Mouse (Mus musculus) embryonic facial prominence, embryonic 15.5 days (tissue): ENCODE data around the gene Ffar2. TPM values are rescaled to one million over a fixed set of nuclear protein-coding genes. Genes with fewer than 3 reads are reported as not detected.

Source experiments
- ATAC-seq: fragments of 200-750 bp; cut with Nextera tagmentation; 2 replicates; pipeline ENCODE4 v1.8.0; 2017; ENCODE audit warnings: low read depth, moderate TSS enrichment; ENCODE audit not compliant: insufficient number of reproducible peaks, low FRiP score, low TSS enrichment
- H3K27ac ChIP-seq: fragments of 300-500 bp; sonication (generic); replicated peaks from 2 replicates; pipeline ENCODE4 v1.5.1; 2015; ENCODE audit warnings: mild to moderate bottlenecking, inconsistent platforms
- H3K27me3 ChIP-seq: fragments of 300-500 bp; sonication (generic); 2 replicates; pipeline ENCODE4 v1.6.1; 2015; ENCODE audit warnings: inconsistent platforms
- H3K36me3 ChIP-seq: fragments of 300-500 bp; sonication (generic); 2 replicates; pipeline ENCODE4 v1.6.1; 2015; ENCODE audit warnings: mild to moderate bottlenecking, inconsistent platforms
- H3K4me1 ChIP-seq: fragments of 300-500 bp; sonication (generic); 2 replicates; pipeline ENCODE4 v1.6.1; 2015; ENCODE audit warnings: inconsistent platforms
- H3K4me2 ChIP-seq: fragments of 300-500 bp; sonication (generic); replicated peaks from 2 replicates; pipeline ENCODE4 v1.6.1; 2015; ENCODE audit warnings: mild to moderate bottlenecking, inconsistent platforms
- H3K4me3 ChIP-seq: fragments of 300-500 bp; sonication (generic); replicated peaks from 2 replicates; pipeline ENCODE4 v1.5.1; 2015; ENCODE audit warnings: mild to moderate bottlenecking, inconsistent platforms
- H3K9ac ChIP-seq: fragments of 300-500 bp; sonication (generic); 2 replicates; pipeline ENCODE4 v1.6.1; 2015; ENCODE audit warnings: inconsistent platforms
- H3K9me3 ChIP-seq: fragments of 300-500 bp; sonication (generic); replicated peaks from 2 replicates; pipeline ENCODE4 v1.6.1; 2016; ENCODE audit warnings: inconsistent platforms
- WGBS: fragments of 180-500 bp; shearing (Covaris S2); methylation state at CpG from one replicate; pipeline ENCODE4 v1.1.7; 2015; 5-methylcytosine and 5-hydroxymethylcytosine counted together
- polyA plus RNA-seq: library from polyadenylated mRNA; unstranded; fragments of >200 nt; fragmentation: Nextera tagmentation; extraction: Ambion mirVana; gene quantifications from 2 replicates; pipeline ENCODE4 v1.2.1, GENCODE M21; 2015

The Ffar2 gene
- polyA plus RNA-seq, 1 experiment from 2014 or later, result not detected

DNA sequence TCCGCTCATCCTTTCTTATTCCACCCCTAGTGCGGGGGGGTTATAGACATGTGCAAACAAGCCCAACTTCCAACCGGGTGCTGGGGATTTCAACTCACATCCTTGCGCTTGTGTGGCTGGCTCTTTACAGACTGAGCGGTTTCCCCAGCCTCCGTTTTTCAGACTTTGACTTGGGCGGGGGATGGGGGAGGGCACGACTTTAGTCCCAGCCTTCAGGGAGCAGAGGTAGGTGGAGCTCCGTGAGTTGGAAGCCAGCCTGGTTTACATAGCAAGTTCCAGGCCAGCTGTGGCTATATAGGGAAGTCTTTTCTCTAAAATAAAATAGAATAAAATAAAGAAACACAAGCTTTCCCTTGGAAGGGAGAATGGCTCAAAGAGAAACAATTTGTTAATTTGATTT is 31.7 kb downstream of the Ffar2 start:
- Histone ChIP-seq H3K4me3 (no peak overlapping the region), H3K27me3 (no peaks in the 10 kb centered on the region), H3K9me3 (no peaks in the 10 kb centered on the region), H3K36me3 (no peaks in the 10 kb centered on the region), H3K9ac (no peak overlapping the region), H3K27ac (no peak overlapping the region), H3K4me2 (no peak overlapping the region), H3K4me1 (no peaks in the 10 kb centered on the region)
- no peak for ATAC-seq
- 17% methylated on average over 9 of the region's 9 CpGs for WGBS

DNA sequence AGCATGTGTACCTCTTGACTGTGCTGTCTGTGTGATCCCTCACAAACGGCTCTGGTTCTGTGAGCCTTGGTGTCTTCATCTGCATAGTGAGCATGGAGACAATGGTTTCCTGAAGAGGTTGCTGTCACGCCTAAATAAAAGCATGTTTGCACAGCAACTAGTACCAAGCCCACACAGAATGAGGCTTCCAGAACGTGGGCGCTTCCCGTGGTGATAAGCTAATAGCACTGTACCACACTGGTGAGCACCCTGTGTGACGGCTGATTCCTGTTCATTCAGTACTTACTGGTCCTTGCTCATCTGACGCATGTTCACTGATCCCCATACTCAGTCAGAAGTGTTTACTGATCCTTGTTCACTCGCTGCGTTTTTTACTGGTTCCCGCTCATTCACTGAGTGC is 33.4 kb downstream of the Ffar2 start:
- Histone ChIP-seq H3K27ac (no peak overlapping the region), H3K4me2 (0 out of 2 replicates have a peak overlapping the region, but pooled peaks have one; percentile 3), H3K4me1 (peaks cover 5% of the 10 kb centered on the region; the same call in 1 of the 2 replicates), H3K9ac (no peak overlapping the region), H3K27me3 (no peaks in the 10 kb centered on the region), H3K4me3 (no peak overlapping the region), H3K36me3 (no peaks in the 10 kb centered on the region), H3K9me3 (no peaks in the 10 kb centered on the region)
- no peak for ATAC-seq
- WGBS, result 78% methylated on average over 10 of the region's 10 CpGs

DNA sequence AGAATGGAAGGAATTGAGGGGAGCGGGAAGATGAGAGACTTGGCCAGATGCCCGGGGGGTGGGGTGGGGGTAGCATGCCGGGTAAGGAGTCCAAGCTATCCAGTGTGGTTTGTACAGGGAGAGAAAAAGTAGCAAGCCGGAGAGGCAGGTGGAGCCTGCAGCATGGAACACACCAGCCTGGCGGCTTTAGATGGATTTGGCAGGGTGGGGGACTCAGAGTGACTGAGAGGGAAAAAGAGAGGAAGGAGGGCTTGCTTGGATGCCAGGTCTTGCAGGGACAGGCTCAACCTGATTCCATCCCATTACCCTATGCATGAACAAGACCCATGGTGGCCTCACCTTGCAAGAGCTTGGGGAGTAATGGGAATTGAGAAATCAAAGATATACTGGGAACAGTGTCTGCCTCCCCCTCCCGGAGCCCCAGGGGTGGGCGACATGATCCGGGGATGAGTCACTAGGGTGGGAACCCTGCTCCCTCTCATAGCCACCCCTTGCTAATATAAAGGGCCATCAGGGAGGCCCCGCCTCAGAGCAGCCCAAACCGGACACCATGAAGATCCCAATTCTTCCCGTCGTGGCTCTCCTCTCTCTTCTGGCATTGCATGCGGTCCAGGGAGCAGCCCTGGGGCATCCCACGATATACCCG is 36.1 kb downstream of the Ffar2 start, which contains the start of gene Krtdap:
Krtdap (plus strand) TSS at position 520 of the 646 bp plus-strand sequence.
- Histone ChIP-seq H3K36me3 (no peaks in the 10 kb centered on the region), H3K4me3 (peak within 1 kb of the TSS; percentile 29), H3K27me3 (no peaks in the 10 kb centered on the region), H3K9ac (no peak within 1 kb of the TSS), H3K4me2 (peak within 1 kb of the TSS; percentile 15; the same call in 1 of the 2 replicates), H3K27ac (peak within 1 kb of the TSS; percentile 65), H3K9me3 (no peaks in the 10 kb centered on the region), H3K4me1 (peaks cover 5% of the 10 kb centered on the region; the same call in 1 of the 2 replicates)
- WGBS, result 30% methylated on average over 15 of the region's 15 CpGs
- peak; percentile 31; the same call in 1 of the 2 replicates for ATAC-seq

DNA sequence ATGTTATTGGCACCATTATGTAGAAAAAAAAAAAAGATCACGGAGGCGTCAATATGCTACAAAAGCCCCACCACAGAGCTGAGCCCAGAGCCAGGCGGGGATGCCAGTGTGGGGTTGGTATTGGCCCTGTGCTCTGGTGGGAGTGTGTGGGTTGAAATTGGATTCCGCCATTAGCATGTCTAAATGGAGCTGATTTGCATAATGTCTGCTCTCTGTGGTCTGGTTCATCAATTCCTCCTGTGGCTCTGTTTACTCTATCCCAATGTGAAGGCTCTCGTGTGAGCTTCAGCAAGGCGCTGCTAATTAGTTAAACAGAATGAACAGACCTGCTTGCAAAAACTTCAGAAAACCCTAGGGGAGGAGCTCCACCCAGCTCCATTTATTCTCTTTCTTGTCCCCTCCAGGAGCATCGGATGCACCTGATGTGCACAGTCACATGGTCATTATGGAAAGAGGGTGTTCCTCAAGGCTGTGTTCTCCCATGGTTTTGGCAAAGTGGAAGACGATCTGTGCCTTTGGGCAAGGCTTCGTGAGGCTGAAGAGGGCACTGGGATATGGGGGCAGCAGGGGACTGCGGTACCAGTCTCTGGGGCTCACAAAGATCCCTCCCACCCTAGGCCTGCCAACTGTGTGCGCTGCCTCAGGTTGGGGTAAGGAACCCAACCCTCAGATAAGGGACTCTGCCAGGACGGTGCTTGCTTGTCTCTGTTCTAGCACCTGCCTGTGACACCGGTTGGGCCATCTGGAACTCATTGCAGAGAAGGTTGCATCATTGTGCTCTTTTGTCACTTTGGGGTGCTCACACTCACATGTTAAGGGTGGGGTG is 37.6 kb downstream of the Ffar2 start:
- ATAC-seq, result no peak
- WGBS, result 53% methylated on average over 13 of the region's 13 CpGs
- Histone ChIP-seq H3K4me2 (no peak overlapping the region), H3K9ac (no peak overlapping the region), H3K27ac (0 out of 2 replicates have a peak overlapping the region, but pooled peaks have one; percentile 23), H3K4me1 (peaks cover 5% of the 10 kb centered on the region; the same call in 1 of the 2 replicates), H3K4me3 (no peak overlapping the region), H3K36me3 (no peaks in the 10 kb centered on the region), H3K9me3 (no peaks in the 10 kb centered on the region), H3K27me3 (no peaks in the 10 kb centered on the region)

DNA sequence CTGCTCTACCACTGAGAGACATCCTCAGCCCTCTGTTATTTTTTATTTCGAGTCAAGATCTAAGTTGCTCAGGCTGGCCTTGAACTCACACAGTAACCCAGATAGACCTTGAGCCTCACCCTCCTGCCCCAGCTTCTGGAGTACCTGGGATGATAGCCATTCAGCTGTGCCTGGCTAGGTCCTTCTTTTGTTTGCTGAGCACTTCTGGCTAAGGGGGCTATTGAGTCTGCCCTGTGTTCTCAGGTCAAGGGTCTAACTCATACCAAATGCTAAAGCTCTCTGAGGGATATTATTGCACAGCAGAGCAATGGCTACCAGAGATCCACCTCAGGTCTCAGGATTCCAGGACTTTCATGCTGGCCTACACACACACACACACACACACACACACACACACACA is 38.4 kb downstream of the Ffar2 start:
- H3K36me3 ChIP-seq, result no peaks in the 10 kb centered on the region
- H3K9ac ChIP-seq, result no peak overlapping the region
- H3K27ac ChIP-seq, result no peak overlapping the region
- ATAC-seq, result no peak
- H3K9me3 ChIP-seq, result no peaks in the 10 kb centered on the region
- no peak overlapping the region for H3K4me3 ChIP-seq
- 64% methylated on average over 1 of the region's 1 CpGs for WGBS
- no peaks in the 10 kb centered on the region for H3K27me3 ChIP-seq
- H3K4me2 ChIP-seq, result no peak overlapping the region
- H3K4me1 ChIP-seq, result peaks cover 5% of the 10 kb centered on the region; the same call in 1 of the 2 replicates

DNA sequence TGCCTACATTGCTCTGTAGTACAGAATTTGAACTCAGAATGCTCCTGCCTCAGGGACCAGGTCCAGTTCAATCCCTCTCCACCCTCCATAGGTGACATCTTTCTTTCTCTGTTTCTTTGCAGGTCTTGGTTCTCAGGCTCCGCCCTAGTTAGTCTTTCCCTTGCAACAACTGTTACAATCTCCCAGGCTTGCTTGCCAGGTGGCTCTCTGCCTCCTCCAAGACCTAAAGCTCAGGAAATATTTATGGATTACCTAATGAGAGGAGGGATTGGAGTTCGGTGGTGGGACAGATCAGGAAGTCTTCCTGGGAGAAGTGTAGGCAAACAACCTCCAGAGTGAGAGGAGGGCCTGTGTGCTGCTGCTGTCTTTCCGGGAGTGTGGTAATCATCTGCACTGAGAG is 40.9 kb downstream of the Ffar2 start:
- H3K9ac ChIP-seq, result no peak overlapping the region
- H3K4me2 ChIP-seq, result no peak overlapping the region
- no peaks in the 10 kb centered on the region for H3K36me3 ChIP-seq
- WGBS, result 73% methylated on average over 3 of the region's 3 CpGs
- peaks cover 5% of the 10 kb centered on the region; the same call in 1 of the 2 replicates for H3K4me1 ChIP-seq
- no peaks in the 10 kb centered on the region for H3K9me3 ChIP-seq
- no peaks in the 10 kb centered on the region for H3K27me3 ChIP-seq
- ATAC-seq, result no peak
- H3K27ac ChIP-seq, result no peak overlapping the region
- H3K4me3 ChIP-seq, result no peak overlapping the region

DNA sequence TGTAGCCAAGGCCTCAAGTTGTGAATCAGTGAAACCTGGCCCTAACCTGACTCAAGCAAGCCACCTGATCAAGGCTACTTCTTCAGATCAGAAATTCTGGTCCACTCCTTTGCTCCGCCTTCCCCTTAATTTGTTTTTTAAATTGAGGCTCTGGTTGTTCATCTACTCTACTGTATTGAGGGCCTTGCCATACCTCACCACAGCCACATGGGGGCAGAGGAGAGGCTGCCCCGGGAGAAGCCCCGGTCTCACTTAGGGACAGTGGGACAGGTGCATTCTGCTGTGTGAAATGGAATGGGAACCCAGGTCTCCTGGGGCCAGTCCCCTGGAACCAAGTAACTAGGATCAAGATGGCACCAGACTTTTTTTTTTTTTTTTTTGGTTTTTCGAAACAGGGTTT is 41.8 kb downstream of the Ffar2 start:
- no peak for ATAC-seq
- H3K4me1 ChIP-seq, result peaks cover 5% of the 10 kb centered on the region; the same call in 1 of the 2 replicates
- 69% methylated on average over 4 of the region's 4 CpGs for WGBS

DNA sequence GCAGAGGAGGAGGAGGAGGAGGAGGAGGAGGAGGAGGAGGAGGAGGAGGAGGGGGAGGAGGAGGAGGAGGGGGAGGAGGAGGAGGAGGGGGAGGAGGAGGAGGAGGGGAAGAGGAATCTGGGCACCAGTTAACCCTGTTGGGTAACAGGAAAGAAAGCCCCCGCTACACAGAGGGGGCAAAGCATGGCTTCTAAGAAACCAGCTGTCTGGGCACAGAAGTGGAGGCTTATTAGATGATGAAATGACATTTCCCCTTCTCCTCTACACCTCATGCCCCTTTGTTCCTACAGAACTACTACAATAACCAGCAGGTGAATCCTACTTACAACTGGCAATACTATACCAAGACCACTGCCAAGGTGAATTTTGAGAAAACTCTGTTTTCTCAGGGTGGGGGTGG is 45.7 kb downstream of the Ffar2 start:
- Histone ChIP-seq H3K9me3 (no peaks in the 10 kb centered on the region), H3K36me3 (no peaks in the 10 kb centered on the region), H3K27me3 (no peaks in the 10 kb centered on the region), H3K27ac (no peak overlapping the region), H3K4me2 (no peak overlapping the region), H3K4me3 (no peak overlapping the region), H3K4me1 (no peaks in the 10 kb centered on the region), H3K9ac (no peak overlapping the region)
- no peak for ATAC-seq
- 59% methylated on average over 1 of the region's 1 CpGs for WGBS

More for the DNA sequence above, 41.8 kb downstream of the Ffar2 start:
- Histone ChIP-seq H3K27ac (no peak overlapping the region), H3K4me2 (no peak overlapping the region), H3K9ac (no peak overlapping the region), H3K9me3 (no peaks in the 10 kb centered on the region), H3K27me3 (no peaks in the 10 kb centered on the region), H3K4me3 (no peak overlapping the region), H3K36me3 (no peaks in the 10 kb centered on the region)

DNA sequence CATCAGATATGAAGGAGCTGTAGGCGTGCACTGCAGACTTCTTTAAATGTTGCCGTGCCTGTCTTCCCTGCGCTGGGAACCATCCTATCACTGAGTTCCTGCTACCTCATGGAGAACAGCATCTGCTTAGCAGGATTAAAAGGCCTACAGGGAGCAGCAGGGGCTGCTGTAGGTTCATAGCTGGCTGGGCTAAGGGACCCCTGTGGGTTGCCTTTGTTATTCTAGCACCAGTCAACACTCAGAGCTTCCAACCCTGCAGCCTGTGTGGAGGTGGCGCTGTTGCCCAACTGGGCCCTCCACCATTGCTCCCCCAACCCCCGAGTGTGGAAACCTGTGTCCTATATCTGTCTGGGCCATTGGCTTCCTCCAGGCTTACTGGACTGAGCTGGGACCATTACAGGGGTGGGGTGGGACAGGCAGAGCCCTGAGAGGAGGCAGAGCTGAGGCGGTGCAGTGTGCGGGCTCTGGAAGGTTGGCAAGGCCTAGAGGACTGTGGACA is 46.4 kb downstream of the Ffar2 start:
- no peaks in the 10 kb centered on the region for H3K4me1 ChIP-seq
- H3K9ac ChIP-seq, result no peak overlapping the region
- H3K27me3 ChIP-seq, result no peaks in the 10 kb centered on the region
- no peaks in the 10 kb centered on the region for H3K36me3 ChIP-seq
- ATAC-seq, result no peak
- H3K4me2 ChIP-seq, result 0 out of 2 replicates have a peak overlapping the region, but pooled peaks have one; percentile 12
- peak overlapping the region; percentile 22; the same call in 1 of the 2 replicates for H3K4me3 ChIP-seq
- 50% methylated on average over 7 of the region's 7 CpGs for WGBS
- H3K27ac ChIP-seq, result no peak overlapping the region
- H3K9me3 ChIP-seq, result no peaks in the 10 kb centered on the region

DNA sequence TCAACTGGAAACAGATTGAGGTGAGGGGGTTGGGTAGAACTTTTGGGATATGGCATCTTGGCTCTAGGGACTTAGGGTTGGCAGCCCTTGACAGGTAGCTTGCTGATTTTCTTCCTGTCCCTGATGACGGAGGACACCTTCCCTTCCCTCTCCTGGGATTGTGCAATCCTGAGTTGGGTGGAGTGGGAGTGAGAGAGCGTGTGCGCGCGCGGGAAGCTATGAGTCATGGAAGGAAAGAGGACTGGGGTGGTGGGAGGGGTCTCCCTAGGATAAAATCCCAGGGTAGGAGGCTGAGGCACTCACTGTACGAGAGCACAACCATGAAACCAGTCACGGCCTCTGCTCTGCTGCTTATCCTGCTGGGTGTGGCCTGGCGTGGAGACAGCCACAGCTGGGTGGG is 47.5 kb downstream of the Ffar2 start:
- Histone ChIP-seq H3K36me3 (no peaks in the 10 kb centered on the region), H3K4me3 (peak overlapping the region; percentile 22; the same call in 1 of the 2 replicates), H3K4me2 (no peak overlapping the region), H3K27ac (peak overlapping the region; percentile 65), H3K27me3 (no peaks in the 10 kb centered on the region), H3K9ac (no peak overlapping the region), H3K9me3 (no peaks in the 10 kb centered on the region), H3K4me1 (no peaks in the 10 kb centered on the region)
- 66% methylated on average over 9 of the region's 9 CpGs for WGBS
- ATAC-seq, result no peak

DNA sequence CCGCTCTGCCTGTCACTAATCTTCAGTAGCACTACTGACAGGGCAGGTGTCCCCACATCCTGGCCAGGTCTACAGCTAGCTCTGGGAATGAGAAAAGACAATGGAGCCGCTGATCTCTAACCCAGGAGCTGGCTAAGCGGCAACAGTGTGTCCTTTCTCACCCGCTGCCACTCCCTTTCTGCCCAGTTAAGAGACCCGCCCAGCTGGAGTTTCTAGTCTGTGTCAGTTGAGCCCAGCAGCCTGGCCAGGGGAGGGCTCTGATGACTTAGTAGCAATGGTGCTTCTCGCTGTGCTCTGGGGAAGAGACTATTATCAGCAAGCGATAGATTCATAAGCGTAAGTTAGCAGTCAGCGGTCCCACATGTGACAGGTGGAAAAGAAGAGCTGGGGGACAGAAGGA is 54.3 kb downstream of the Ffar2 start:
- Histone ChIP-seq H3K4me2 (no peak overlapping the region), H3K4me1 (no peaks in the 10 kb centered on the region), H3K9ac (no peak overlapping the region), H3K4me3 (no peak overlapping the region), H3K36me3 (no peaks in the 10 kb centered on the region), H3K27ac (no peak overlapping the region), H3K9me3 (no peaks in the 10 kb centered on the region), H3K27me3 (peaks cover 4% of the 10 kb centered on the region; the same call in 1 of the 2 replicates)
- WGBS, result 24% methylated on average over 9 of the region's 9 CpGs
- no peak for ATAC-seq
